Mouse (Mus musculus) right cerebral cortex, postnatal 10 days (tissue): ENCODE results near the gene Sirt6.

Experiments used
- DNase-seq, 2 experiments: peaks; one replicate each; pipeline ENCODE4 v3.0.0; 2021; ENCODE audit warnings: low spot score in 2 of 2

Gene Sirt6

DNA sequence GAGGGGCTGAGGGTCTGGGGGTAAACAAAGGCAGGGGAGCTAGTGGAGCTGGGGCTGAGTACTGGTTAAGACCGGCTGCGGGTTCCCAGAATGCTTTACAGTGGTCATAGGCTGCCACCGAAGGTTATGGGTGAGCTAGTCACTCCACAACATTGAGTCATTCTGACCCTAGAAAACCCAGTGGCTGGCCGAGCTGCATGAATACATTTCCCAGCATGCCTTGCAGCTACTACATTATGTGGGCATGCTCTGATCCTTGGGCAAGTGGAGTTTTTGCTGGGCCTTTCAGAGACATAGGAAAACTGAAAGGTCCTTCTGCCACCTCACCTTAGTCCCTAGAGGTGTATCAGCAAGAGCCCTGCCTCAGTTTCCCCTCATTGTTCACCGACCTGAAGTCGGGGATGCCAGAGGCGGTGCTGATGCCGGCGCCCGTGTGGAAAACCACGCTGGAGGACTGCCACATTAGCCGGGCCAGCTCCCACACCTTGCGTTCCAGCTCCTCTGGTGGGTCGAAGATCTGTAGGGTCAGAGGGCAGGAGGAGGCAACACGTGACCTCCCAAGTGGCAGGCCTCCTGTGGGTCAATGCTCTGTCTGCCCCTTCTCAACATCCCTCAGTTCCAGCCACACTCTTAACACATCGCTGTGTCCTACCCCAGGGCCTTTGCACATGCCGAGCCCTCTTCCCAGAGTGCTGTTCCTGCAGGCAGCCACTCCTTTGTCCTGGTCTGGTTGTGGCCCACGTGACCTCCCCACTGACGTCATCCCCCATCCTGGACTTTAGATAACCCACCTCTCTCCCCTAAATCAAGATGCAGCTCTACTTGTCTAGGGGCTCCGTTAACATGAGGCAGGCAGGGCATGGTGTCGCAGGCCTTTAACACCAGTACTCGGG, 1.2 kb downstream of the Sirt6 start:
- DNase-seq = peak; percentile 46 to 50

DNA sequence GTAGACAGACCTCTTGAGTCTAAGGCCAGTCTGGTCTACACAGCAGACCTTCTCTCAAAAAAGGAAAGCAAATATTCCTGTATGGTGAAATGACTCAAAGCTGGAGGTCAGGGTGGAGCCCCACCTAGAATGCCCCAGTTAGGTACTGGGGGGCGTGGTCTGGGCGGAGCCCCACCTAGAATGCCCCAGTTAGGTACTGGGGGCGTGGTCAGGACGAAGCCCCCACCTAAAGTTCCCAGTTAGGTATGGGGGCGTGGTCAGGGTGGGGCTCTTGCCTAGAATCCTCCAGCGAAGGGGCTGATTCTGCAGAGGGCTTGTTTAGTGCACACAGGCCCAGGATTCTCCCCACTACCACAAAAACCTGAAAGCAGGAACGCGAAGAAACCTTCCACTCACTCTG, 4.2 kb downstream of the Sirt6 start:
- DNase-seq = no peak

DNA sequence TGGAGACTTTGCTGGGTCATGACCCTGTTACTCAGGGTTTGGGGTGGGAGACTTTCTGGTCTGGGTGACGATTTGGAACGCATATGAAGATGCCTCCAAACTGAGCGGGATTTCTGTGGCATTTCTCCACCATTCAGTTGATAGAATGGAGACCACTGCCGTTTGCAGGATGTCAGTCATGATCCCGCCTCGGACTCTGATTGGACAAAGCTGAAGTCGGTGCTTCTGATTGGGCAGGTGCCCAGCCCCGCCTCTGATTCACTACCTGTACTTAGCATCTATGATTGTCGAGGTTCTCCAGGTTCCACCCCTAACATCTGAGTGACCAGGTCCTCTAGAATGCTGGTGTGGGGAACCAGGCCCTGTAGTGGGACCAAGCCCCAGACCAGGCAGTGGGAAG, 6.8 kb downstream of the Sirt6 start:
- DNase-seq = no peak

GRCm38 (mm10) chr10:81619976-81620375, 7.6 kb downstream of the Sirt6 start:
- DNase-seq = no peak

GRCm38 (mm10) chr10:81615486-81615885, 12.1 kb downstream of the Sirt6 start:
- DNase-seq = no peak

DNA sequence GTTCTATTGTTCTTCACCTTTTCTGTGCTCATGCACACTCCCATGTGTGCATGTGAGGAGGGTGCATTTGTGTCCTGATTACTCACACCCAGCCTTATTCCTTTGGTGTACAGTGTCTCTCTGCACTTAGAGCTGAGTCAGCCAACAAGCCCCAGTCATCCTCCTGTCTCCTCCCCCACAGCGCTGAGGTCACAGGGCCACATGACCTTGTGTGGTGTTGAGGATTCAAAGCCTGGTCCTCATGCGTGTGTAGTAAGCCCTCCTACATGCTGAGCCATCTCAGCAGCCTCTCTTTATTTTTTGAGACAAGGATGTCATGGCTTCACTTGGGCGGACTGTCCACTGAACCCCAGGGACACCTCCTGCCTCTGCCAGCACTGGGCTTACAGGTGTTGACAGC, 14.8 kb downstream of the Sirt6 start:
- no peak for DNase-seq

- no peak for DNase-seq
These were observed 19.3 kb downstream of the Sirt6 start for GRCm38 (mm10) chr10:81608308-81608707.

DNA sequence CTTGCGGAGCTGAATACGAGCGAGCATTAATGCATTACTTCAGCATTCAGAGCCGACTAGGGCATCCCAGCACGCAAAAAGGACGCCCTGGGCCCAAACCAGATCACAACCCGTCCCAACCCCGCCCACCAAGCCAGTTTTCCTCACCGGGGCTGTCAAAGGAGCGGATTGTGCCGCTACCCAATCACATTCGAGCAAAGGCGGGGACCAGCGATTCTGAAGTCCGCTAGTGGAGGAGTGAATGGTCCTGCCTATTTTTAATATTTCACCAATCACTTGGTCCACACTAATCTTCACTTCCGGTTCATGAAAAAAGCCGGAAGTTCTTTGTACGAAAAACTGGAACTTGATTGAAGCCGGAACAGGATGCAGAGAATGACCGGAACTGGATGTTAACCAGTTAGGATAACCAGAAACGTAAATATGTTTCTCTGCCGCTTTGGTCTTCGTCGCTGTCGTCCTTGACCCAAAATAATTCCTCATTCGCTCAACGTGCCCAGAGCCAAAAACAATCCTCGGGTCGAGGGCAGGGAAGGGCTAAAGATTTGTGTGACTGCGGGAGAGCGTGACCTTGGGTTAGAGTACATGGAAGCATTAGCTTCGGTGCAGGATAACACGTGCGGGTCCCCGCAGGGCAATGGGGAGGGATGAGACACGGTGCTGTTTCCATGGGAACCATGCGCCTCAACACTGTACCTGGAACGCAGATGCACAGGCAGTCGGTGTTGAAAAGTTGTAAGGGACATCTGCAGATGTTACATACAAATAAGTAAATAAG, 21.4 kb downstream of the Sirt6 start, which contains the start of gene BC025920:
Gene BC025920 (plus strand): TSS at position 297 of the 778 bp plus-strand sequence.
- peak; percentile 97 to 98 for DNase-seq

DNA sequence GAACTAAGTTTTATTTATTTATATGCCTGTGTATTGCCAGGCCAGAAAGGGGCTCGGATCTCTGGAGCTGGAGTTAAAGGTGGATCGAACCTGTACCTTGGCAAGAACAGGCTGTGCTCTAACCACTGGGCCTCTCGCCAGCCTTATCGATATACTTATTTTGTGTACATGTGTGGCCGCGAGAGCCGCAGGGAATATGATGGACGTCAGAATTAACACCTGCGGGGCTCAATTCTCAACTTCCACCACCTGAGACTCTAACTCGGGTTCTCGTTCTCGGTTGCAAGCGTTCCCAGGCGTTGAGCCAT, 22.0 kb downstream of the Sirt6 start:
- no peak for DNase-seq

GRCm38 (mm10) chr10:81604968-81605665, 22.5 kb downstream of the Sirt6 start:
- DNase-seq = peak; percentile 91 to 94

- DNase-seq = no peak
These were observed 23.3 kb downstream of the Sirt6 start for GRCm38 (mm10) chr10:81604019-81604967.

- DNase-seq = no peak
These were observed 24.9 kb downstream of the Sirt6 start for GRCm38 (mm10) chr10:81602741-81603151.

DNA sequence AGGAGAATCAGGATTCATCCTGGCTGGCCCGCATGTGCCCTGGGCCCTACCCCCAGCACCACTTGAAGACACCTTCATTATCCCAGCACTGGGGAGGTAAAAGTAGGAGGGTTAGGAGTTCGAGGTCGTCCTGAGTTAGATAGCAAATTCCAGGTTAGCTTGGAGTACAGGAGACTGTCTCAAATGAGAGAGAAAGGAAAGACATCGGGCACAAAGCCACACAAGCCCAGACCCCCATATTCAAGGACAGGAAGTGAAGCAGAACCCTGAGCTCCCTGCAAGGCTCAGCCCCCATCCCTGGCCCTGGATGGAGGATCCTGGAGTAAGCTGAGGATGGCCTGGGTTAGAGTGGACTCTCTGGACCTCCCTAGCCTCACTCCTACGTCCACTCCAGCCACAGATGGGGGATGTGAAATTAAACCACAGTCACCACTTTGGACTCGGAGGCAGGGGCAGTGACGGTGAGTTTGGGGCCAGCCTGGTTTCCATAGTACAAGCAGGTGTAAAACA, 26.1 kb downstream of the Sirt6 start:
- no peak for DNase-seq

GRCm38 (mm10) chr10:81600738-81601203, 26.8 kb downstream of the Sirt6 start, which contains the start of gene Tle6:
Gene Tle6 (minus strand): TSS chr10:81601073.
- peak; percentile 97 for DNase-seq

DNA sequence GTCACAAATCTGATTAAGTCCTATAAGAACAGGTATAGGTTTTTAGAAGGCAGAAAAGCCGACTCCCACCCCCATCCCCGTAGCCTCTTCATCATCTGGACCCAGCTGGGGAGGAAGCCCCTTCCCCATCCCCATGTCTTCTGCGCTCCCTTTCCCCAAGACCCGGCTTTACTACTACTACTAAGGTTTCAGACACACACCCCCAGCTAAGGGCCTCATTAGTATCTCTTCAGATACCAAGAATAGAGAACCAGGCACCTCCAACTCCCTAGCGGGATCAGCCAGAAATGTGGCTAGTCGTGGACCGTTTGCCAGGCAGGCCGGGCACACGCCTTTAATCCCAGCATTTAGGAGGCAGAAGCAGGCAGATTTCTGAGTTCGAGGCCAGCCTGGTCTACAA, 27.5 kb downstream of the Sirt6 start:
- DNase-seq = no peak

GRCm38 (mm10) chr10:81599630-81600029, 28.0 kb downstream of the Sirt6 start:
- no peak for DNase-seq

DNA sequence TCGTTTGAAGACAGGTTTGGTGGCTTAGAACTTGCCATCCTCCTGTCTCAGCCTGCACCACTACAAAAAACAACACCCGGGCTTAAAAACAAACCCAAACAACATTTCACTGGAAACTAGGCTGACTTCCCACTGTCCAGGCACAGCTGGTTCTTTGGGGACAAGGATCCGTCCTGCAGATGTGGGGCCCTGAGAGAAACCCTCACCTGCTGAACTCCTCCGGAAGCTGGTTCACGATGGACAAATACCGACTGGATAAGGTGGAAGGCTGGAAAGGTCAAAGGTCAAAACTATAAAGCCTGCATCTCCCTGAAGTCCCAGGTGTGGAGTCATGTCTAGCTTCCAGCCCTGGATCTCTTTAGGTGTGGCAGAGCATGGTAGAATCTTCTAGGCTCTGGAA, 28.7 kb downstream of the Sirt6 start:
- DNase-seq = no peak

DNA sequence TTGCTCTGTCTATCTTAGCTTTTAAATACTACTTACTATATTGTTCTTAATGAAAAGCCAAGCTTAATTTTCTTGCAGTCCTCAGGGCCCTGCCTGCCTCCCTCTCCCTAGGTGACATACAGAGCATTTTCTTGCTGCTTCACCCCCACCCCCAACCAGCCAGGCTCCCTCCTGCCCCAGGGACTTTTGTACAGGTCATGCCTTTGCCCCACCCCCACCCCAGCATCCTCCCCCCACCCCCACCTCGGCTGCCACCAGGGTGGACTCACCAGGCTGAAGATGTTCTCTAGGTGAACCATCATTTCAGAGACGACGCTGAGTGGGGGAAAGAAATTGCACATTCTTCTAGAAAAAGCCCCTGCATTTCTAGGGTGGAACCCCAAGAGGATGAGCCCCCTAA, 29.3 kb downstream of the Sirt6 start:
- no peak for DNase-seq

GRCm38 (mm10) chr10:81597137-81597950, 30.3 kb downstream of the Sirt6 start:
- no peak for DNase-seq

DNA sequence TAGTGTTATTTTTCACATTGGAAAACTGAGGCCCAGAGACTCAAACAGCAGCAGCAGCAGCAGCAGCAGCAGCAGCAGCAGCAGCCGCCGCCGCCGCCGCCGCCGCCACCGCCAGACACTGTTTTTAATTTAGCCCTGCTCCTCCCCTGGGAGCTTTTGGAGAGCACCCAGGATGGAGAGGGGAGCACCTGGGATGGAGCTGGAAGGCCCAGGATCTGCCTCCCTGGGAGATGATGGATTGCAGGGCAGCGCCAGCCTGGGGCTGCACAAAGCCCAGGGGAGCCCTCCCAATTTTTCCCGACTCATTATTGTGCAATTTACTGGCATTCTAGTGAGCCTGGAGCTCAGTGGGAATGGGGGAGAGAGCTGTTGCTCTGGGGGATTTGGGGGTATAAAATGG, 31.0 kb downstream of the Sirt6 start:
- no peak for DNase-seq
